Mouse (Mus musculus) CD4-positive helper T cell, adult 2 months (primary cell): ENCODE results near the gene Mipol1.

Experiments used
- DNase-seq: peaks from one replicate; pipeline ENCODE4 v3.0.0-alpha.2; 2012; ENCODE audit warnings: low read depth, missing footprints, low spot score

The Mipol1 gene

GRCm38 (mm10) chr12:57515702-57516377 lies 285.6 kb downstream of the Mipol1 start:
- no peak for DNase-seq

DNA sequence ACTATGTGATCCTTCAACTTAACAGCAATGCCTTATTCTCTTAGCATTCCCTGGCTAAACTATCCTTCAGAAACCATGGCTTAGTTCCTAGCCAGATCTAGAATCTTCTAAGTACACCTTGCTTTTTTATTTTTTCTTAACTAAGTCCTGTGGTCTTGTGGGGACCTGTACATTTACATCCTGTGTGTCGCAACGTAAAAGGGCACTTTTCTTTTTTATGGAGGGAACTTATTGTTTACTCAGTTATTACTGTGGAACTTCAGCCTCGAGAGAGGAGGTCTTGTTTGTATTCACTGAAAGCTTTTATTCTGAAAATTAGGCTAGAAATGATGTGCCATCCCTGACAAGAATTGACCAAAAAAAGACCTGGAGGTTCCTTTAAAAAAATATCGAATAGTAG lies 298.1 kb downstream of the Mipol1 start:
- DNase-seq = no peak

DNA sequence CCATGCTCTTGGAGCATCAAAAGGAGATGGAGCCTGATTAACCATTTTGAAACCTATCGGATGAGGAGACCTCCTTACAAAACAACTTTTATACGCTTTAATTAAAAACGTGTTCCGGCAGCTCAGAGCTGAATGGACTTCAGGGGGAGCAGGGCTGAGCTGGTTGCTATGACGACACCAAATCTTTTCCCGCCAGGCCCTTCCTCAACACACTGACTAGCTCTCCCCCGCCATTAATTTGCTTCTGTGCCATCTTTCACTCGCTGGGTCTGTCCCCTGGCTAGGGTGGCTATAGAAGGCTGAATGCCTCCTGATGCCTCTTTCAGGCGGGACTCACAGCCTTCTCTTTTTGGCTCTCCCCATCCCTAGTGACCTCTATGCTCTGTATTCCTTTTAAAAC lies 300.2 kb downstream of the Mipol1 start:
- no peak for DNase-seq

- DNase-seq = no peak
Observed at GRCm38 (mm10) chr12:57534517-57534878, 304.3 kb downstream of the Mipol1 start.

DNA sequence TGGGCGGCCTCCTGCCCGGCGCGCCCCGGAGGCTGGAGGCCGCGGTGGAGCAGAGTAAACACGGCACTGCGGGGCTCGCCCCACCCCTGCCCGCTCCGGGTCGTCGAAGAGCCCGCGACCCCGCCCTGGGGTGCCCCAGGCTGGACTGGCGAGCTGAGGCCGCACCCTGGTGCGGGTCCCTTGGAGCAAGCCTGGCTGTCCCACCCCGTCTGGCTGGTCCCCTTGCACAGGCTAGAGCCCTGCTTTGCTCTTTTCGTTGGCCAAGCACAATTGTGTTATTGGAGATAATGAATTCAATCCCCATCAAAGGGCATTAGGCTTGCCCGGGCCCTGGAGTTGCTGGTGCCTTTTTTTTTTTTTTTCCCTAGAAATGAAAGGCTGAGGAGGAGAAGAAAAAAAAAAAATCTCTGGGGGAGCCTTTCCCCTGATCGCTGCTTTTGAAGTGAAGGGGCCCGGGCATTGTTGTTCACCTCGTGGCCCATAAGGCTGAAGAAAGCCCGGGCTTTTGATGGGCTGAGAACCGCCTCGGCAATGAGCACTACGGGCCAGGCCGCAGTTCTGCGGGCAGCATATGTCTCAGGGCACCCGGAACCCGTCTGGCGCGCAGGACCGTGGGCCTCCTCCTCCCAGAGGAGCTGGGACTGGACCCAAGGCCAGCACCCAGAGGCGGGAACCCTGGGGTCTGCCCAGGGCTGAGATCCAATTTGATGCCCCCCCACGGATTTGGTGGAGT lies 304.8 kb downstream of the Mipol1 start:
- no peak for DNase-seq

GRCm38 (mm10) chr12:57536056-57536908 lies 306.1 kb downstream of the Mipol1 start:
- no peak for DNase-seq

- no peak for DNase-seq
Observed at GRCm38 (mm10) chr12:57536909-57537670, 306.9 kb downstream of the Mipol1 start.

DNA sequence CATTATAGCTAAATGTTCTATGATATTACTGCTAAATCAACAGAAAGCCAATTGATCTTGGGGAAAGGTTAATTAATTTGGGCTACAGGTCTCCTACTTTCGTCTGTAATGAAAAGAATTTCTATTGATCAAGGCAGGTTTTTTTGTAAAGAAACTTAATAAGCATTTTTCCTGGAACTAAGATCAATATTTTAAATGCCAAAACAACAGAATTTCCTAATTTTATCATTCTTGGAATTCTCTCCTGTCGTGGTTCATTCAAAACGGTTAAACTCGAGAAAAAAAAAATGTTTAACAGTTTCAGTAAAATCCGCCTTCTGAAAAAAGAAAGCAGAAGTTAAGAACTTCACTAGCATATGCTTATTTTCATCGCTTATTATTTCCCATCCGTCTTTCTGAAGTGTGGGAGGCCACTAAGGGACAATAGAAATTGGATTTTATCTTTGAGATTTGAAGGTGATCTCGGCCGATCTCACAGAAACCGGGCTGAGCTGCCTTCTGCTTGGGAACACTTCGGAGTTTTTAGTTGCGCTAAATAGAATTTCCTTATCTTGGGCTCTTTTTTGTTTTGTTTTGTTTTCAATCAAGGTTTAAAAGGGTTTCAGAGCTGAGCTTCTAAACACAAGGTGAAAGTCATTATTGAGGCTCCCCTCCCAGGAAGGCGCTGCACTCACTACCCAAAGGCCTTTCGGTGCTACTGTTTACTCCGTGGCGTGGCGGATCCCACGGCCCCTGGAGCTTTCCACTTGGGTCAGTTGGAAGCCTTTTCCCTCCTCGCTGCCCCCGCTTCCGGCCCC lies 307.8 kb downstream of the Mipol1 start:
- no peak for DNase-seq

DNA sequence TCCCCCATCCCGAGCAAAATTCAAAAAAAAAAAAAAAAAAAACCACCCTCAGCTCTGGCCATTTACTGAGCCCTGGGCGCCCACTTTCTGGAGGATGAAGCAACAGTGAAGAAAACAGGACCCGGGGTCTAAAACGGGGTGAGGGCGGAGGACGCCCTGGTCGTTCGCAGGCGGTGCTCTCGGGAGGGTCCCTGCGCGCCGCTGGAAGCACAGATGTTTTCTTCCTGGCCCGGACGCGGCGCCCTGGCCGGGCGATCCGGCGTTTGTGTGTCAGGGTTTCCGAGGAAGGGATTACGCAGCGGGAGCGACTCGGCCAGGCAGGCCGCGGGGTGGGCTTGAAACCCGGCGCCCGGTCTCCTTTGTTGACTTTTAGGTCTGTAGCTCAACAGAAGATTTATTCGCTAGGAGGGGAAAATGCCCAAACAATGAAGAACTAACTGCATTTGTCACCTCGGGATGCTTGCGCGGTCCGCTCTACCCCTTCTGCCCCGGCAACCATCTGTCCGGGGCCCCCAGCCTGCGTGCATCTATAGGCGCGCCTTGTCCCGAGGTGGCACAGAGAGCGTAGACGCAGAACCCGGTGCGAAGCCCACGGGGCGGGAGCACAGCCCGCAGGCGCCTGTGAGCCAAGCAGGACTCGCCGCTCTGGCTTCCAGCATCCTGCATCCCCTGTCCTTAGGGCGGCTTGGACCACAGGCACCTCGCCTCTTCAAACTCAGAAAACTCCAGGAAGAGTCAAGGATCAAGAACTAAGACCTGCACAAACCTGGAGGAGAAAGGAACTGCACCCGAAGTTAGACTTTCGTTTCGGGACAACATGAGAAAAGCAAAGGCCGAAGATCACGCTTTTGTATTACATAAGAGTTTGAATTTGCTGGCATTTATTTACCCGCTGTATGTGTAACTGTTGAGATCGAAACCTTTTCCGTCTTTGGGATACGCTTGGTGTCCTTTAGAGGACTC lies 308.6 kb downstream of the Mipol1 start:
- DNase-seq = no peak

DNA sequence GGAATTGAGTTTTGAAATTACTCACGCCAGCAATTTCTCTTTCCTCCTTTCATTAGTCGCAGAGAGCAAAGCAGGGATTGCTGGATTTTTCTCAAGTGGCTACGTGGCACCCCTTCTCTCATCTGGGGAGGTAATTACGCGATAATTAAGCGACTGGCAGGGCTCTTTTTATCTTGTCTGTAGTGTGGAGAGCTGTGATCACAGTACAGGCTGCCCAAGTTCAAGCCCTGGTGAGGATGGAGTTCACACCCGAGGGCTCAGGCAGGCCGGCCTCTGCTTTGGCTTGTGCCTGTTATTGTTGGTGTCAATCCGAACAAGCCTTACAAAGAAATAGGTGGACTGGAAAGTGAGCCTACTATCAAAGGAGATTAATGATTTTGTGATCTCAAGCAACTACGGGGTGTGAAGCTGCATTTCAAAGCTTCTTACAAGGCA lies 309.3 kb downstream of the Mipol1 start:
- DNase-seq = no peak

DNA sequence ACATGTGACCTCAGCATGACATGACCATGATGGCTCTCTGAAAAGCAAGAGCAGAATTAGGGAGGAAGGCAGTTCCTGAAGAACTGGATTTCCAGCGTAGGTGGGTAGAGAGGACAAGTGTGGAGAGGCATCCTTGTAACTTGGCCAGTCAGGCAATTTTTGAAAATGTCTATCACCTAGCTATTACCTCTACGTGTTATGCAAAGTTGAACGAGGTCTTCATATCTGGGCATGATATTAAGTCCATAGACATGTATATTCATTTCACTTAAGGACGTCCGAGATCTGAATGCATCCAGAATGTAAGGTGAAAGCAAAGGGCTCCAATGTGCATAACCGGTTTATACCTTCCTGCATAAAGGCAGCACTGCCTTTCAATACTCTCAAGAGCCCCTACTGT lies 310.9 kb downstream of the Mipol1 start:
- DNase-seq = no peak

DNA sequence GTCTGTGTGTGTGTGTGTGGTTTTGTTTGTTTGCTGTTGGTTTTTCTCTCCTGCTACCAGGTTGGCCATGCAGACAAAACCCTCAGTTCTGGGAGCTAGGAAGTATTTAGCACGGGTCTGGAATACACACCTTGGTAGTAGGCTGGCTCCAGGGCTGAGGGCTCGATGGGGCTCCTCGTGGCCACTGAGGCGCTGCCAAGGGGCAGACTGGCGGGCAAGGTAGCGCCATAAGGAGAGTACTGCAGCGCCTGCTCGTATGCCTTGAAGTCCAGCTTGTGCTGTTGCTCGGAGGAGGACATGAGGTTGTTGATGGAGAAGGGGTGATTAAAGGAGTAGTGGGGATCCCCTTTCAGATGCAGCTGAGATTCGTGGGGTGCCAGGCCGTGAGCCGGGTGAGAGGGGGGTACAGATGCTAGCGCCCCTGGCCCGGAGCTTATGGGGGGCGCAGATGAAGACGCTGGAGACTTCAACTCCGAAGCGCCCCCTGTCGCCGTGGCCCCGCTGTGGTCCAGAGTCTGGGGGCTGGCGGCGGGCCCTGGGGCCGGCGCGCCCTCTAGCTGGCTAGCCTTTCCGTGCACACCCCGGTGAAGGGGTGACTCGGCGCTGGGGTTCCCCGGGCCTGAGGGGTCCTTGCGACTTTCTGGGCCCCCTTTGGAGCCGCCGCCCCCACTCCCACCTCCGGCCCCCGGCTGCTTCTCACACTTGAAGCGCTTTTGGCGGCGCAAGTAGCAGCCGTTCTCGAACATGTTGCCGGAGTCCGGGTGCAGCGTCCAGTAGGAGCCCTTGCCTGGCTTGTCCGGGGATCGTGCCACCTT lies 311.9 kb downstream of the Mipol1 start:
- DNase-seq = no peak

DNA sequence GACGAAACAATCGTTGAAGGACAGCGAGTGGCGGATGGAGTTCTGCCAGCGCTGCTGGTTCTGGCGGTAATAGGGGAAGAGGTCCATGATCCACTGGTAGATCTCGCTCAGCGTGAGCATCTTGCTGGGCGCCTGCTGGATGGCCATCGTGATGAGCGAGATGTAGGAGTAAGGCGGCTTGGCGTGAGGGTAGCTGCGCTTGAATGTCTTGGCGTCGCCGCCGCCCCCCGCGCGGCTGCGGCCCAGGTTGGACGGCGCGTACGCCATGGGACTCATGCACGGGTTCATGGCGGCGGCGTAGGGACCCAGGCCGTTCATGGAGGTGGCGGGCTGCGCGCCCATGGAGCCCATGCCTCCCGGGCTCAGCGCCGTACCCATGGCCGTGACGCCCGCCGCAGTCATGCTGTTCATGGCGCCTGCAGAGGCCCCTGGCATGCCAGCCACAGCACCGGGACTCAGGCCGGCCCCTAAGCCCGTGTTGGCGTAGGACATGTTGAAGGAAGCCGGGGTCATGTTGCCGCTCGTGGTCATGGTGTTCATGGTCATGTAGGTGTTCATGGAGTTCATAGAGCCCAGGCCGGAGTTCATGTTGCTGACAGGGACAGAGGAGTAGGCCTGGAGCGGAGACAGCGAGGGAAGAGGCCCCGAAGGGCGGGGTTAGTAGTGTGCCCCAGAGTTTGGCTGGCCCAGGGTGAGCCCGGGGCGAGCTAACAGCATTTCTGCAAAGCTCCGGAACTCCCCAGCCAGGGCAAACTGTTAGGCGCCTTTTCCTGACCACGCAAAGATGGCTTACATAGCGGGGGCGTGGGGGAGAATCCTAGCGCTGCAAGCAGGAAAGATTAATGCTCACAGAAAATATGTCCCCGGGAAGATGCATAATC lies 312.8 kb downstream of the Mipol1 start:
- DNase-seq = no peak

DNA sequence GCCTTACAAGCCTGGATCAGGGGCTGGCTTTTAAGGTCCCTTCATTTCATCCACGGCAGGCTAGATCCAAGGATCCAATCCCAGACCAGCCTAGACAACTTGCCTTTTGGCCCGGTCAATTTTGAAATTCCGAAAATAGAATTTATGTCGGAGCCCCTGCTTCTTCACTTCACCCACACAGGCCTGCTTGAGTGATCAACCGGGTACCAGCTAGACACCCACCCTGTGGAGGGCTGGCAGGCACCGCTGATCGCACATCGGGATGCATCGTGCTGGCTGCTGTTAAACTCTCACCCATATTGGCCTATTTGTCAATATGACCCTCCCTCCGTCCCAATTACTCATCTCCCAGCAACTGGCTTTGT lies 313.4 kb downstream of the Mipol1 start:
- DNase-seq = no peak

- no peak for DNase-seq
Observed at GRCm38 (mm10) chr12:57544641-57545370, 314.6 kb downstream of the Mipol1 start.

- DNase-seq = no peak
Observed at GRCm38 (mm10) chr12:57545371-57546241, 315.4 kb downstream of the Mipol1 start.
